Mouse (Mus musculus) B cell, adult 2 months (primary cell): ENCODE data around the gene Nxpe4.
"Not testable (repeated sequence)": the region's sequence is repeated elsewhere in the genome, so short reads cannot be mapped to it uniquely, and the experiment has no call there.

Experiments used
- DNase-seq, 2 experiments: peaks; one replicate each; pipeline ENCODE4 v3.0.0; 2022

Nxpe4 gene

GRCm38 (mm10) chr9:48241791-48242190 is 80.0 kb downstream of the Nxpe4 start:
- DNase-seq = no peak

GRCm38 (mm10) chr9:48242756-48243155 is 80.9 kb downstream of the Nxpe4 start:
- DNase-seq = no peak

GRCm38 (mm10) chr9:48244175-48244574 is 82.4 kb downstream of the Nxpe4 start:
- no peak for DNase-seq

GRCm38 (mm10) chr9:48245525-48245924 is 83.7 kb downstream of the Nxpe4 start:
- DNase-seq = no peak

- no peak for DNase-seq
Observed at GRCm38 (mm10) chr9:48247276-48247675, 85.5 kb downstream of the Nxpe4 start.

- DNase-seq = no peak
Observed at GRCm38 (mm10) chr9:48252236-48252635, 90.4 kb downstream of the Nxpe4 start.

- no peak for DNase-seq
Observed at GRCm38 (mm10) chr9:48257001-48257400, 95.2 kb downstream of the Nxpe4 start.

GRCm38 (mm10) chr9:48257741-48258423 is 96.1 kb downstream of the Nxpe4 start:
- no peak for DNase-seq

GRCm38 (mm10) chr9:48264616-48265015 is 102.8 kb downstream of the Nxpe4 start:
- DNase-seq = no peak

- DNase-seq = no peak
Observed at GRCm38 (mm10) chr9:48265491-48265890, 103.7 kb downstream of the Nxpe4 start.

GRCm38 (mm10) chr9:48266286-48267027 is 104.6 kb downstream of the Nxpe4 start:
- peak; percentile 86 to 88 for DNase-seq

- peak; percentile 16 to 22 for DNase-seq
Observed at GRCm38 (mm10) chr9:48267028-48267441, 105.2 kb downstream of the Nxpe4 start.

GRCm38 (mm10) chr9:48267960-48268359 is 106.1 kb downstream of the Nxpe4 start:
- no peak for DNase-seq

- DNase-seq = no peak
Observed at GRCm38 (mm10) chr9:48276831-48277230, 115.0 kb downstream of the Nxpe4 start.

- no peak for DNase-seq
Observed at GRCm38 (mm10) chr9:48284221-48284620, 122.4 kb downstream of the Nxpe4 start.

GRCm38 (mm10) chr9:48290281-48290680 is 128.5 kb downstream of the Nxpe4 start:
- no peak for DNase-seq

- DNase-seq = no peak
Observed at GRCm38 (mm10) chr9:48294754-48295153, 132.9 kb downstream of the Nxpe4 start.

- DNase-seq = no peak
Observed at GRCm38 (mm10) chr9:48298983-48299382, 137.2 kb downstream of the Nxpe4 start.

GRCm38 (mm10) chr9:48303564-48303963 is 141.7 kb downstream of the Nxpe4 start:
- DNase-seq = not testable (repeated sequence)

GRCm38 (mm10) chr9:48311241-48311640 is 149.4 kb downstream of the Nxpe4 start:
- no peak for DNase-seq

- DNase-seq = no peak
Observed at GRCm38 (mm10) chr9:48314194-48314593, 152.4 kb downstream of the Nxpe4 start.

- no peak for DNase-seq
Observed at GRCm38 (mm10) chr9:48315825-48316224, 154.0 kb downstream of the Nxpe4 start.

- DNase-seq = no peak
Observed at GRCm38 (mm10) chr9:48326338-48326737, 164.5 kb downstream of the Nxpe4 start.

- no peak for DNase-seq
Observed at GRCm38 (mm10) chr9:48329597-48329996, 167.8 kb downstream of the Nxpe4 start.
